7 mouse cellular contexts compared by ENCODE assay signal in genomic region chr11:58959921-58960465, GRCm38 (mm10). TPM values are rescaled to one million over a fixed set of nuclear protein-coding genes. Genes with fewer than 3 reads are reported as not detected.
DNase-seq lines count a peak whose midpoint lies in the region; ATAC-seq and TF ChIP-seq lines count a peak whose summit lies in the region.

No protein-coding gene starts in this region.

- TF ChIP-seq POLR2A in spleen, adult 2 months (IDR thresholded peaks at IDR 0.05; ENCODE audit: low read depth, low read length): no peak

- peak; percentile 90 for DNase-seq in adrenal gland, postnatal 14 days
- DNase-seq in embryo, embryonic 10.5 days (ENCODE audit: low spot score): peak; percentile 88
- DNase-seq in heart, adult 11 months: peak; percentile 99
- peak; percentile 88 for DNase-seq in kidney, adult 11 months
- DNase-seq in midbrain, embryonic 14.5 days: peak; percentile 88
- DNase-seq in spleen, adult 2 months (ENCODE audit: low read depth in 1 of 2, low spot score in 2 of 2): peak; percentile 74 to 77

- H3K4me2 ChIP-seq in limb, embryonic 13.5 days (replicated peaks): peak overlapping the region; percentile 81
- peak overlapping the region; percentile 76 for H3K4me2 ChIP-seq in midbrain, embryonic 14.5 days (ENCODE audit: low read length)

- no peak overlapping the region for H3K27ac ChIP-seq in limb, embryonic 13.5 days
- peak overlapping the region; percentile 77 for H3K27ac ChIP-seq in midbrain, embryonic 14.5 days (replicated peaks; ENCODE audit: low read depth, low read length)
- peak overlapping the region; percentile 50 for H3K27ac ChIP-seq in spleen, adult 2 months (ENCODE audit: insufficient read depth, low read length)

- no peak for TF ChIP-seq CTCF in spleen, adult 2 months (IDR thresholded peaks at IDR 0.05; ENCODE audit: extremely low read depth, insufficient read depth, insufficient read length, insufficient replicate concordance)

- peaks cover 7% of the 10 kb centered on the region for H3K9me3 ChIP-seq in limb, embryonic 13.5 days
- H3K9me3 ChIP-seq in midbrain, embryonic 14.5 days (ENCODE audit: control insufficient read depth, low read length): peaks cover 7% of the 10 kb centered on the region

- peaks cover 32% of the 10 kb centered on the region for H3K4me1 ChIP-seq in limb, embryonic 13.5 days
- peaks cover 32% of the 10 kb centered on the region for H3K4me1 ChIP-seq in midbrain, embryonic 14.5 days (ENCODE audit: control insufficient read depth, insufficient read depth, low read length)
- H3K4me1 ChIP-seq in spleen, adult 2 months (ENCODE audit: control insufficient read depth, insufficient read depth, insufficient read length): peaks cover 6% of the 10 kb centered on the region; the same call in 1 of the 2 replicates

- WGBS in limb, embryonic 13.5 days: 5% methylated on average over 40 of the region's 40 CpGs
- WGBS in midbrain, embryonic 14.5 days: 3% methylated on average over 40 of the region's 40 CpGs
- WGBS in spleen, adult 2 months: 12% methylated on average over 40 of the region's 40 CpGs

- H3K4me3 ChIP-seq in limb, embryonic 13.5 days: peak overlapping the region; percentile 48
- H3K4me3 ChIP-seq in midbrain, embryonic 14.5 days (replicated peaks; ENCODE audit: low read depth, low read length): peak overlapping the region; percentile 47
- H3K4me3 ChIP-seq in spleen, adult 2 months (ENCODE audit: extremely low read depth, insufficient read depth, insufficient read length): peak overlapping the region; percentile 64

- peak overlapping the region; percentile 62 for H3K9ac ChIP-seq in limb, embryonic 13.5 days
- peak overlapping the region; percentile 59 for H3K9ac ChIP-seq in midbrain, embryonic 14.5 days (replicated peaks; ENCODE audit: low read length)

- ATAC-seq in limb, embryonic 13.5 days (ENCODE audit: low FRiP score, low read depth): peak; percentile 48; the same call in 1 of the 2 replicates
- ATAC-seq in midbrain, embryonic 14.5 days (ENCODE audit: low FRiP score, low TSS enrichment): peak; percentile 85

- peaks cover 41% of the 10 kb centered on the region for H3K27me3 ChIP-seq in limb, embryonic 13.5 days
- H3K27me3 ChIP-seq in midbrain, embryonic 14.5 days (ENCODE audit: control insufficient read depth, insufficient read depth, low read length): no peaks in the 10 kb centered on the region
- no peaks in the 10 kb centered on the region for H3K27me3 ChIP-seq in spleen, adult 2 months (ENCODE audit: control insufficient read depth, insufficient read depth, low read length)

- peaks cover 14% of the 10 kb centered on the region for H3K36me3 ChIP-seq in limb, embryonic 13.5 days
- H3K36me3 ChIP-seq in midbrain, embryonic 14.5 days (ENCODE audit: control insufficient read depth, insufficient read depth, low read length): peaks cover 11% of the 10 kb centered on the region
- no peaks in the 10 kb centered on the region for H3K36me3 ChIP-seq in spleen, adult 2 months (ENCODE audit: control insufficient read depth, insufficient read depth, low read length)

RNA-seq across cellular contexts. Expression of gene Hist3h2a, which starts 5.5 kb away (rescaled TPM):
- total RNA-seq in adrenal gland, postnatal 14 days (2021): 24.4 and 26.8 TPM in 2 replicates
- polyA plus RNA-seq in limb, embryonic 13.5 days (2015; fragmentation: Nextera tagmentation; extraction: Ambion mirVana): 29.6 and 29.9 TPM in 2 replicates
- 129 and 130 TPM in 2 replicates for polyA plus RNA-seq in midbrain, embryonic 14.5 days (2014; fragmentation: Nextera tagmentation; extraction: Ambion mirVana)
- polyA plus RNA-seq in spleen, adult 2 months (2012; rRNA removed): 14.8 and 20.0 TPM in 2 replicates

RNA-seq across cellular contexts. Expression of gene Trim17, which starts 5.5 kb away (rescaled TPM):
- total RNA-seq in adrenal gland, postnatal 14 days (2021): 0.11 TPM in 1 of 2 replicates, not detected in the other
- polyA plus RNA-seq in limb, embryonic 13.5 days (2015; fragmentation: Nextera tagmentation; extraction: Ambion mirVana): 0.87 and 1.7 TPM in 2 replicates
- polyA plus RNA-seq in midbrain, embryonic 14.5 days (2014; fragmentation: Nextera tagmentation; extraction: Ambion mirVana): 1.1 and 1.3 TPM in 2 replicates
- 0.06 and 0.23 TPM in 2 replicates for polyA plus RNA-seq in spleen, adult 2 months (2012; rRNA removed)

RNA-seq across cellular contexts. Expression of gene Hist3h2ba, which starts 11.3 kb away (rescaled TPM):
- total RNA-seq in adrenal gland, postnatal 14 days (2021): 16.4 and 23.5 TPM in 2 replicates
- polyA plus RNA-seq in limb, embryonic 13.5 days (2015; fragmentation: Nextera tagmentation; extraction: Ambion mirVana): 35.8 and 40.7 TPM in 2 replicates
- 239 and 784 TPM in 2 replicates for polyA plus RNA-seq in midbrain, embryonic 14.5 days (2014; fragmentation: Nextera tagmentation; extraction: Ambion mirVana)
- 13.2 and 21.2 TPM in 2 replicates for polyA plus RNA-seq in spleen, adult 2 months (2012; rRNA removed)

RNA-seq across cellular contexts. Expression of gene Trim11, which starts 17.9 kb away (rescaled TPM):
- total RNA-seq in adrenal gland, postnatal 14 days (2021): 25.5 and 29.9 TPM in 2 replicates
- 23.8 and 24.0 TPM in 2 replicates for polyA plus RNA-seq in limb, embryonic 13.5 days (2015; fragmentation: Nextera tagmentation; extraction: Ambion mirVana)
- 18.6 and 20.8 TPM in 2 replicates for polyA plus RNA-seq in midbrain, embryonic 14.5 days (2014; fragmentation: Nextera tagmentation; extraction: Ambion mirVana)
- 55.6 and 62.0 TPM in 2 replicates for polyA plus RNA-seq in spleen, adult 2 months (2012; rRNA removed)

RNA-seq across cellular contexts. Expression of gene Rnf187, which starts 21.3 kb away (rescaled TPM):
- 147 and 153 TPM in 2 replicates for total RNA-seq in adrenal gland, postnatal 14 days (2021)
- 245 and 261 TPM in 2 replicates for polyA plus RNA-seq in limb, embryonic 13.5 days (2015; fragmentation: Nextera tagmentation; extraction: Ambion mirVana)
- polyA plus RNA-seq in midbrain, embryonic 14.5 days (2014; fragmentation: Nextera tagmentation; extraction: Ambion mirVana): 641 and 678 TPM in 2 replicates
- 157 and 230 TPM in 2 replicates for polyA plus RNA-seq in spleen, adult 2 months (2012; rRNA removed)
